Mouse (Mus musculus): Measurements from ENCODE around the gene Pklr. TPM values are rescaled to one million over a fixed set of nuclear protein-coding genes. Genes with fewer than 3 reads are reported as not detected.

The Pklr gene
- total RNA-seq, 2 experiments from 2014 or later, result not detected

GRCm38 (mm10) chr3:89101459-89101811 lies 34.5 kb upstream of the Pklr start:
- intact Hi-C loops (cut with DNase I), result loop anchor here (5.0 kb wide), 1 partner anchor 56 kb away; no protein-coding TSS in a partner anchor
- peak in 1 of 2 experiments; percentile 55 for DNase-seq (ENCODE audit: extremely low spot score in 1 of 2, low spot score in 2 of 2)
- TF ChIP-seq CTCF (IDR thresholded peaks at IDR 0.05), result no peak
- peak overlapping the region; percentile 45; the same call in 1 of the 2 replicates for H3K27ac ChIP-seq
- H3K4me3 ChIP-seq, result peak overlapping the region; percentile 71

DNA sequence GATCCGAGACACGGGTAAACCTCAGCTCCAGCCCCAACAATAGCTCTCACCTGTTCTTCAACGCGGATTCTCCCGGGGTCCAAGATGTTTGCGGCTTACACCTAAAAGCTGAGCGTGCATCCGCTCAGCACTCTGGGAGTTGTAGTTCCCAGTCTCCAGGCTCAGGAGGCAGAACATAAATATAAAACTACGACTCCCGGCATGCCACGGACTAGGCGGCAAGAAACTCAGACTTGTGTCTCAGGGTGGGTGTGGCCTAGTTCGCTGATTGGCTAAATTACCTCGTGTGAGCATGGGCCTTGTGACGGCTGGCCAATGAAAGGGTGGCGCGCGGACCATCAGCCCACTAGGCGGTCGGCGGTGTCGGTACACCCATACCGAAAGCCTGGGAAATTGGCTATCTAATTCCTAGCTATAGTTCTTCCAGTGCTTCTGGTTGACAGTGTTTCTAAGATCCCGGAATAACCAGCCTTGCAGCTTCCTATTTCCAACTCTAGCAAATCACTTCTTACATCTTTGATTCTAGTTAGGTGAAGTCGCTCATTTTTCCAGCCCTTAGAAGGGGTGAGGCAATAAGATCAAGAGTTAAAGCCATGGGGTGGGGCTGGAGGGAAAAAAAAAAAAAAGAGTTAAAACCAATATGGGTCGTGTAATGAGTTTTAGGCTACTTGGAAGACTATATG lies 34.0 kb upstream of the Pklr start, which contains the start of gene Fdps:
Fdps (minus strand) TSS at position 148 of the 683 bp plus-strand sequence.
- peak within 1 kb of the TSS; percentile 66 for H3K27ac ChIP-seq
- intact Hi-C loops (cut with DNase I), result loop anchor here (5.0 kb wide), 1 partner anchor 55 kb away; no protein-coding TSS in a partner anchor

GRCm38 (mm10) chr3:89102495-89103290 lies 33.2 kb upstream of the Pklr start:
- no peak for DNase-seq (ENCODE audit: extremely low spot score in 1 of 2, low spot score in 2 of 2)
- TF ChIP-seq CTCF (IDR thresholded peaks at IDR 0.05), result no peak
- H3K27ac ChIP-seq, result peak overlapping the region; percentile 66
- intact Hi-C loops (cut with DNase I), result loop anchor here (5.0 kb wide), 1 partner anchor 55 kb away; no protein-coding TSS in a partner anchor
- peak overlapping the region; percentile 71; the same call in 1 of the 2 replicates for H3K4me3 ChIP-seq

More for the DNA sequence above, 34.0 kb upstream of the Pklr start, which contains the start of gene Fdps:
- TF ChIP-seq CTCF (IDR thresholded peaks at IDR 0.05), result peak; percentile 44
- H3K4me3 ChIP-seq, result peak within 1 kb of the TSS; percentile 71
- DNase-seq (ENCODE audit: extremely low spot score in 1 of 2, low spot score in 2 of 2), result peak; percentile 89 to 97

DNA sequence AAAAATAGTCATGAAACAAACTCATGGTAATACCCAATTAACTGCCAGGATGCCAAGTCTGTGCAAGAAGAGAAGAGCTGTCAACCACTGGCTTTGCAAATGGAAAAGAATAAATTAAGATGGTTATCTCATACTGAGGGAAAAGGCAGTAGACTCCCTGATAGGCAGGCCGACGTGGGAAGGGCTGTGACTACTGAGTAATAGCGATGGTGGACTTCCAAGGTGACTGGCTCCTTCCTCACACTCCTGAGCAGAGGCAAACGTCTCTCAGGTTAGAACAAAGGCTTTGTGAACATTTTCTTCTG lies 32.7 kb upstream of the Pklr start:
- DNase-seq (ENCODE audit: extremely low spot score in 1 of 2, low spot score in 2 of 2), result no peak
- TF ChIP-seq CTCF (IDR thresholded peaks at IDR 0.05), result no peak
- no peak overlapping the region for H3K27ac ChIP-seq
- no peak overlapping the region for H3K4me3 ChIP-seq
- intact Hi-C loops (cut with DNase I), result loop anchor here (5.0 kb wide), 1 partner anchor 54 kb away; no protein-coding TSS in a partner anchor

GRCm38 (mm10) chr3:89106881-89107280 lies 29.1 kb upstream of the Pklr start:
- Histone ChIP-seq H3K27ac (no peak overlapping the region), H3K4me3 (no peak overlapping the region)
- no peak for TF ChIP-seq CTCF (IDR thresholded peaks at IDR 0.05)
- DNase-seq (ENCODE audit: extremely low spot score in 1 of 2, low spot score in 2 of 2), result no peak
- intact Hi-C loops (cut with DNase I), result no loop called here

- no peak for DNase-seq (ENCODE audit: extremely low spot score in 1 of 2, low spot score in 2 of 2)
- TF ChIP-seq CTCF (IDR thresholded peaks at IDR 0.05), result no peak
- H3K27ac ChIP-seq, result no peak overlapping the region
- H3K4me3 ChIP-seq, result no peak overlapping the region
- intact Hi-C loops (cut with DNase I), result no loop called here
Observed at GRCm38 (mm10) chr3:89107545-89107944, 28.4 kb upstream of the Pklr start.

- TF ChIP-seq CTCF (IDR thresholded peaks at IDR 0.05), result no peak
- Histone ChIP-seq H3K27ac (no peak overlapping the region), H3K4me3 (no peak overlapping the region)
- DNase-seq (ENCODE audit: extremely low spot score in 1 of 2, low spot score in 2 of 2), result no peak
- intact Hi-C loops (cut with DNase I), result no loop called here
Observed at GRCm38 (mm10) chr3:89108146-89108545, 27.8 kb upstream of the Pklr start.

- DNase-seq (ENCODE audit: extremely low spot score in 1 of 2, low spot score in 2 of 2), result no peak
- intact Hi-C loops (cut with DNase I), result no loop called here
- no peak for TF ChIP-seq CTCF (IDR thresholded peaks at IDR 0.05)
- Histone ChIP-seq H3K27ac (no peak overlapping the region), H3K4me3 (no peak overlapping the region)
Observed at GRCm38 (mm10) chr3:89113058-89113457, 22.9 kb upstream of the Pklr start.

GRCm38 (mm10) chr3:89115522-89115921 lies 20.4 kb upstream of the Pklr start:
- Histone ChIP-seq H3K4me3 (no peak overlapping the region), H3K27ac (no peak overlapping the region)
- intact Hi-C loops (cut with DNase I), result loop anchor here (5.0 kb wide), 1 partner anchor 42 kb away; no protein-coding TSS in a partner anchor
- no peak for DNase-seq (ENCODE audit: extremely low spot score in 1 of 2, low spot score in 2 of 2)
- peak; percentile 58 for TF ChIP-seq CTCF (IDR thresholded peaks at IDR 0.05)

GRCm38 (mm10) chr3:89123313-89123712 lies 12.6 kb upstream of the Pklr start:
- H3K27ac ChIP-seq, result no peak overlapping the region
- TF ChIP-seq CTCF (IDR thresholded peaks at IDR 0.05), result no peak
- no peak for DNase-seq (ENCODE audit: extremely low spot score in 1 of 2, low spot score in 2 of 2)
- intact Hi-C loops (cut with DNase I), result no loop called here
- H3K4me3 ChIP-seq, result no peak overlapping the region

DNA sequence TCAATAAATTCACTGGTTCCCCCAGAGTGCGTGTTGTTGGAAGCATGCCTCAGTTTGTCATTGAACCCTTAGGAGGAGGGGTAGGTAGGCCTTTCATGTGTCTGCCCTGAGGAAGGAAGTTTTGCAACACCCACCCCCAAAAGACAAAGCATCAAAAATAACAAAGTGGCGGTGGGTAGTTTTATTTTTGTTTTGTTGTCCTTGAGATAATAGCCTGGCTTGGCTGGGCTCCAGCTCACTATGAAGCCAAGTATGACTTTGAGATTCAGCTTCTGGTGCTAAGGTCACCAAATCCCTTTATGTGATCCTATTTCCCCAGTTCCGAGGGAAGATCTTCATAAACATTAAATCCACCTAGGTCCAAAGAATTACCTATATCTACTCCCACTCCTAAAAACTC lies 11.7 kb upstream of the Pklr start:
- no peak for TF ChIP-seq CTCF (IDR thresholded peaks at IDR 0.05)
- Histone ChIP-seq H3K4me3 (no peak overlapping the region), H3K27ac (no peak overlapping the region)
- no peak for DNase-seq (ENCODE audit: extremely low spot score in 1 of 2, low spot score in 2 of 2)
- intact Hi-C loops (cut with DNase I), result no loop called here

- intact Hi-C loops (cut with DNase I), result no loop called here
- no peak for DNase-seq (ENCODE audit: extremely low spot score in 1 of 2, low spot score in 2 of 2)
- no peak for TF ChIP-seq CTCF (IDR thresholded peaks at IDR 0.05)
- no peak overlapping the region for H3K27ac ChIP-seq
- H3K4me3 ChIP-seq, result no peak overlapping the region
Observed at GRCm38 (mm10) chr3:89125981-89126380, 10.0 kb upstream of the Pklr start.
